Mouse (Mus musculus) adipose tissue, adult 10 weeks (tissue): ENCODE data around the gene Sgsm3. TPM values are rescaled to one million over a fixed set of nuclear protein-coding genes. Genes with fewer than 3 reads are reported as not detected.

ENCODE experiments used
- polyA plus RNA-seq: library from polyadenylated mRNA; stranded (reverse); fragments of 350-450 nt; fragmentation: Illumina TruSeq; extraction: RNeasy Lipid Tissue Mini Kit (QIAGEN cat#74804); gene quantifications from one replicate; pipeline ENCODE4 v1.2.3, GENCODE M21; 2014; ENCODE audit warnings: low read depth, low replicate concordance

The Sgsm3 gene
- 19.2 TPM for polyA plus RNA-seq

GRCm38 (mm10) chr15:80977620-80978334 is at the start of gene Sgsm3:
Gene Sgsm3 (plus strand): TSS chr15:80977765.

GRCm38 (mm10) chr15:80948145-80949135 is 29.1 kb upstream of the Sgsm3 start, which contains the start of gene Adsl:
Gene Adsl (plus strand): TSS chr15:80948490.

Other genes with a start within 250 kb of the Sgsm3 start
- 33.2 TPM for gene Adsl, start 29.3 kb upstream of the Sgsm3 start, polyA plus RNA-seq
- 13.0 TPM for gene Mrtfa, start 213.0 kb downstream of the Sgsm3 start, polyA plus RNA-seq